ENCODE assay signal across 10 mouse cellular contexts in genomic region chr13:24640166-24640560, GRCm38 (mm10). TPM values are rescaled to one million over a fixed set of nuclear protein-coding genes. Genes with fewer than 3 reads are reported as not detected.
DNase-seq lines count a peak whose midpoint lies in the region; ATAC-seq and TF ChIP-seq lines count a peak whose summit lies in the region.
"Had no signal": no experiment of that assay in that cellular context is flagged by ENCODE, and none has a peak within 500 bp of the region (broad histone marks: within the 10 kb centered on the region; RNA-seq: fewer than 3 reads in every experiment).

No protein-coding gene starts in this region.

- TF ChIP-seq EP300 in stomach, postnatal 0 days (optimal IDR thresholded peaks at IDR 0.05), result no peak

- DNase-seq in heart, postnatal 25 days (ENCODE audit: low spot score), result no peak
- DNase-seq in thymus, postnatal 25 days, result peak; percentile 36
- no peak for DNase-seq in thymus, postnatal 10 days (ENCODE audit: low spot score in 2 of 2)
- DNase-seq in stomach, postnatal 0 days (ENCODE audit: low spot score), result no peak
- DNase-seq in adrenal gland, postnatal 14 days, result no peak
- no peak for DNase-seq in adrenal gland, adult 8-10 months
- DNase-seq: cerebellum, adult 11-12 months had no signal

- H3K9me3 ChIP-seq in heart, embryonic 14.5 days (ENCODE audit: control insufficient read depth, low read length), result no peaks in the 10 kb centered on the region
- no peaks in the 10 kb centered on the region for H3K9me3 ChIP-seq in liver, embryonic 12.5 days (replicated peaks)
- no peaks in the 10 kb centered on the region for H3K9me3 ChIP-seq in stomach, postnatal 0 days (ENCODE audit: control insufficient read depth, low read length)
- H3K9me3 ChIP-seq: G1E had no signal

- 0 out of 2 replicates have a peak, but pooled peaks have one; percentile 24 for TF ChIP-seq CTCF in stomach, postnatal 0 days (IDR thresholded peaks at IDR 0.05; ENCODE audit: low read depth)

- no peak for ATAC-seq in heart, embryonic 14.5 days (ENCODE audit: insufficient number of reproducible peaks, insufficient read depth, low FRiP score, low read depth)
- no peak for ATAC-seq in liver, embryonic 12.5 days
- ATAC-seq in stomach, postnatal 0 days (ENCODE audit: low FRiP score, low TSS enrichment), result no peak

- intact Hi-C loops in heart, postnatal 25 days (cut with DNase I), result no loop called here

- H3K9ac ChIP-seq in heart, embryonic 14.5 days (ENCODE audit: low read length), result peak overlapping the region; percentile 76; the same call in 1 of the 2 replicates
- no peak overlapping the region for H3K9ac ChIP-seq in liver, embryonic 12.5 days
- no peak overlapping the region for H3K9ac ChIP-seq in stomach, postnatal 0 days (ENCODE audit: low read length)

- peak overlapping the region; percentile 17 to 61 for H3K27ac ChIP-seq in heart, embryonic 14.5 days (replicated peaks in 1 of 2; ENCODE audit: control insufficient read depth in 1 of 2, insufficient read depth in 1 of 2, low read depth in 2 of 2, low read length in 2 of 2)
- no peak overlapping the region for H3K27ac ChIP-seq in liver, embryonic 12.5 days
- H3K27ac ChIP-seq in stomach, postnatal 0 days (replicated peaks), result no peak overlapping the region

- H3K4me2 ChIP-seq in heart, embryonic 14.5 days (ENCODE audit: low read length), result peak overlapping the region; percentile 84
- peak overlapping the region; percentile 83; the same call in 1 of the 2 replicates for H3K4me2 ChIP-seq in liver, embryonic 12.5 days
- H3K4me2 ChIP-seq in stomach, postnatal 0 days (replicated peaks; ENCODE audit: low read depth), result no peak overlapping the region

- H3K36me3 ChIP-seq in heart, embryonic 14.5 days (ENCODE audit: control insufficient read depth, insufficient read depth, low read length), result no peaks in the 10 kb centered on the region
- H3K36me3 ChIP-seq in liver, embryonic 12.5 days, result no peaks in the 10 kb centered on the region
- no peaks in the 10 kb centered on the region for H3K36me3 ChIP-seq in stomach, postnatal 0 days (ENCODE audit: control insufficient read depth, insufficient read depth, low read length)
- H3K36me3 ChIP-seq: G1E had no signal

- 50% methylated on average over 4 of the region's 4 CpGs for WGBS in heart, embryonic 14.5 days
- WGBS in liver, embryonic 12.5 days (ENCODE audit: insufficient replicate concordance), result 32% methylated on average over 4 of the region's 4 CpGs
- 62% methylated on average over 4 of the region's 4 CpGs for WGBS in stomach, postnatal 0 days

- peak overlapping the region; percentile 67 to 90; a peak in 2 of 4 replicates for H3K4me3 ChIP-seq in heart, embryonic 14.5 days (ENCODE audit: control insufficient read depth in 1 of 2, insufficient read depth in 1 of 2, low read depth in 1 of 2, low read length in 2 of 2)
- no peak overlapping the region for H3K4me3 ChIP-seq in liver, embryonic 12.5 days
- H3K4me3 ChIP-seq in stomach, postnatal 0 days (ENCODE audit: low read depth, low read length), result no peak overlapping the region

- peaks cover 25 to 51% of the 10 kb centered on the region in 2 experiments for H3K4me1 ChIP-seq in heart, embryonic 14.5 days (ENCODE audit: control insufficient read depth in 2 of 2, insufficient read depth in 2 of 2, low read length in 2 of 2)
- peaks cover 52% of the 10 kb centered on the region for H3K4me1 ChIP-seq in liver, embryonic 12.5 days
- 0 out of 2 replicates have a peak, but pooled peaks cover 2% of the 10 kb centered on the region for H3K4me1 ChIP-seq in stomach, postnatal 0 days (replicated peaks; ENCODE audit: control insufficient read depth, insufficient read depth)

- no peaks in the 10 kb centered on the region for H3K27me3 ChIP-seq in heart, embryonic 14.5 days (ENCODE audit: control insufficient read depth, insufficient read depth, low read length)
- H3K27me3 ChIP-seq in liver, embryonic 12.5 days (replicated peaks), result peaks cover 56% of the 10 kb centered on the region
- H3K27me3 ChIP-seq in stomach, postnatal 0 days (ENCODE audit: control insufficient read depth, insufficient read depth, low read length), result no peaks in the 10 kb centered on the region

RNA-seq across cellular contexts. Expression of gene Ripor2, which starts 58.2 kb away (rescaled TPM):
- polyA plus RNA-seq in heart, embryonic 14.5 days (2014; fragmentation: Nextera tagmentation; extraction: Ambion mirVana), result 13.1 and 16.5 TPM in 2 replicates
- 1 to 10 TPM; 5.3 to 7.2 TPM for total RNA-seq in heart, postnatal 25 days (2021)
- 6.6 and 8.3 TPM in 2 replicates for polyA plus RNA-seq in liver, embryonic 12.5 days (2016; fragmentation: Nextera tagmentation; extraction: Ambion mirVana)
- polyA plus RNA-seq in stomach, postnatal 0 days (2015; fragmentation: Nextera tagmentation; extraction: Ambion mirVana), result 1.6 and 1.8 TPM in 2 replicates
- 3.4 and 20.0 TPM in 2 replicates for total RNA-seq in adrenal gland, postnatal 14 days (2021)
- 1 to 10 TPM; 4.1 to 7.3 (median 5.4) TPM for total RNA-seq in adrenal gland, adult 8-10 months (2022)
- polyA plus RNA-seq: G1E had no signal

Comparison
In these comparisons a context has a peak if more than half of its experiments do, and no peak if none do; other contexts are left out.
1. H3K27ac ChIP-seq: peak in heart, embryonic 14.5 days (2 of 2); none in liver, embryonic 12.5 days (single experiment) and stomach, postnatal 0 days (single experiment).
2. H3K4me3 ChIP-seq: peak in heart, embryonic 14.5 days (2 of 2); none in liver, embryonic 12.5 days (single experiment) and stomach, postnatal 0 days (single experiment).